Mouse (Mus musculus): ENCODE data around the gene Zfp366.

DNA sequence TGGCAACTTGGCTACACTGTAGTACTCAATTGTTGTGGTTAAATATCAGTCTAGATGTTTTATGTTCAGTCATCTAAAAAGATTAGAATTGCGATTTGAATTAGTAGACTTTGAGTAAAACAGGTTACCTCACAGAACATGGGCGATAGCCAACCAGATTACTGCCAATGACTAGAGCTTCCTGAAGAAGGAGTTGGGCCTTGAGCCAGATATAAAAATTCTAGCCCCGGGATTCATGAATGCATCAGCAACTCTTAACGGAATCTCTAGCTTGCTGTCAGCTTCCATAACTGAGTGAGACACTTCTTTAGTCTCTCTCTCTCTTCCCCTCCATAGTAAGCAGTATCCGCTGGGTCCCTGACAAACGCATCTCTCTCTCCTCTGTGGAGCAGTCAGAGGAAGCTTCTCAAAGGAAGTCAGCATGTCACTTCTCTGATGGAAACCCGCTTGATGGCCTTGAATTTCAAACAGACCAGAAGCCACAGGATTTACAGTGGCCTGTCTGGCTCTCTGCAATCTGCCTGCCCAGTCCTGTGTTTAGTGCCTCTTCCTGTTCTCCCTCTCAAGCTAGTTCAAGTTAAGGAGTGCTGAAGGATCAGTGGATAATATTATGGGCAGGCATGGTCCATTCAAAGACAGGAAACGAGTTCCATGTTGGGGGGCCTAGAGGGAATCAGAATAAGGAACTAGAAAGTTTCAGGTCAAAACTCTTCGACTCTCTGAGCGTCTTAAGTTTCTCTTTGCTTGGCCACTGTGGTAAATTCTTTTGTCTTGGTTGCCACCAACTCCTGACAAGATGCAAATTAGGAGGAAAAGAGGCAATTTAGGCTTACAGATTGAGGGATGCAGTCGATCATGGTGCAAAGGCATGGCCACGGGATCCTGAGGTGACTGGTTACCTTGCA lies 46.0 kb upstream of the Zfp366 start:
- TF ChIP-seq POLR2A (IDR thresholded peaks at IDR 0.05; ENCODE audit: borderline replicate concordance, insufficient read depth, low read length) (no peak), CTCF (IDR thresholded peaks at IDR 0.05; ENCODE audit: borderline replicate concordance, insufficient read depth, low read depth, low read length) (no peak)

Measured in cerebellum, adult 2 months (tissue).